Mouse (Mus musculus) forebrain, embryonic 10.5 days (tissue): ENCODE measurements around the gene Olfr978. TPM values are rescaled to one million over a fixed set of nuclear protein-coding genes. Genes with fewer than 3 reads are reported as not detected.
"Not testable (repeated sequence)": the region's sequence is repeated elsewhere in the genome, so short reads cannot be mapped to it uniquely, and the experiment has no call there.

Experiments used
- DNase-seq: peaks from one replicate; pipeline ENCODE4 v3.0.0-alpha.2; 2017; ENCODE audit warnings: low spot score; ENCODE audit errors: extremely low spot score
- H3K27ac ChIP-seq: fragments of 300-500 bp; sonication (generic); 2 replicates; pipeline ENCODE4 v1.5.1; 2016; ENCODE audit warnings: mild to moderate bottlenecking
- H3K27me3 ChIP-seq: fragments of 300-500 bp; sonication (generic); 2 replicates; pipeline ENCODE4 v1.6.1; 2016; ENCODE audit warnings: mild to moderate bottlenecking; ENCODE audit not compliant: poor library complexity, severe bottlenecking
- H3K36me3 ChIP-seq: fragments of 300-500 bp; sonication (generic); replicated peaks from 2 replicates; pipeline ENCODE4 v1.6.1; 2016; ENCODE audit warnings: mild to moderate bottlenecking, moderate library complexity
- H3K4me1 ChIP-seq: fragments of 300-500 bp; sonication (generic); 2 replicates; pipeline ENCODE4 v1.6.1; 2016
- H3K4me3 ChIP-seq: fragments of 300-500 bp; sonication (generic); 2 replicates; pipeline ENCODE4 v1.5.1; 2016; ENCODE audit warnings: mild to moderate bottlenecking, moderate library complexity
- H3K9me3 ChIP-seq: fragments of 300-500 bp; sonication (generic); 2 replicates; pipeline ENCODE4 v1.6.1; 2016; ENCODE audit warnings: mild to moderate bottlenecking, moderate library complexity
- WGBS: fragments of 180-500 bp; shearing (Covaris S2); methylation state at CpG from one replicate; pipeline ENCODE4 v1.1.7; 2016; 5-methylcytosine and 5-hydroxymethylcytosine counted together
- polyA plus RNA-seq: library from polyadenylated mRNA; unstranded; fragments of >200 nt; fragmentation: Nextera tagmentation; extraction: Ambion mirVana; gene quantifications from 2 replicates; pipeline ENCODE4 v1.2.1, GENCODE M21; 2016

Olfr978 gene
- polyA plus RNA-seq = not detected in 2 replicates

DNA sequence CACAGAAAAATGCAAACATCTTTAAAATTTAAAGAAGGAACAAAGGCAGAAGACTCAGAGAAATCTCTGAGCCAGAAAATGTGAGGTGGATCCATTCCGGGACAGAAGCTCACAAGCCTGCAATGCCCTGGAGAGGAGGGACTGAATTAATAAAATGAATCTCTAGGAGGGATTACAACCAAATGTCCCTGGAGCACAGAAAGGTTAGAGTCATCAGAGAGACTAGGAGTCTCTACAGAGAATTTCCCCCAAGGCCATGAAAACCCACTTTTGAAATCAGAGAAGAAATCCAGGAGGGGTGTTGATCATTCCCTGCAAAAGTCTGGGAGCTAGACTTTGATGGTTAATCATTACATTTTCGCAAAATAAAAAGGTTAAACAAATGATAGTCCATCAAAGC lies at the start of gene Olfr978:
Olfr978 (plus strand) TSS at position 301 of the 400 bp plus-strand sequence.
- DNase-seq = no peak
- Histone ChIP-seq H3K27ac (no peak within 1 kb of the TSS), H3K4me1 (no peaks in the 10 kb centered on the region), H3K27me3 (no peaks in the 10 kb centered on the region), H3K36me3 (no peaks in the 10 kb centered on the region), H3K4me3 (no peak within 1 kb of the TSS), H3K9me3 (no peaks in the 10 kb centered on the region)
- WGBS = 76% methylated on average over 2 of the region's 2 CpGs

DNA sequence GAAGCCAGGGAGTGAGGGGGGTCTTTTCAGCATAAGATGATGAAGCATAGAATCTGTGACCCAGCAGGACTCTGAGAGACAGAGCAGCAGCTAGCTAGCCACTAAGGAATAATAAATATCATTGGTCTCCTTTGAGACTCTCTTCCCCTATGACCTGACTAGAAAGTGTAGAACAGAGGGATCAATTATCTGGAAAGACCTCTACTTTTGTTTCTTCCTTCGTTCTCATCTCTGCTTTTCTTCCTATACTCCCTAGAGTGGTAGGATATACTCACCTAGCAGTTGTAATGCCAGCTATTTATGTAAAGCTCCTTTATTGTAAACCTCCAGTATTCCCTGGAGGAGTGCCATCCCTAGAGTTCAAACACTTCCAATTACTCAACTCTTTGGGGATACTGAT lies 40.0 kb upstream of the Olfr978 start, which contains the start of gene Olfr975:
Olfr975 (minus strand) TSS at position 101 of the 400 bp plus-strand sequence.
- no peaks in the 10 kb centered on the region for H3K27me3 ChIP-seq
- H3K4me1 ChIP-seq = no peaks in the 10 kb centered on the region
- no peak for DNase-seq
- H3K36me3 ChIP-seq = no peaks in the 10 kb centered on the region
- H3K27ac ChIP-seq = no peak within 1 kb of the TSS
- no peaks in the 10 kb centered on the region for H3K9me3 ChIP-seq
- WGBS = 74% methylated on average over 1 of the region's 1 CpGs
- no peak within 1 kb of the TSS for H3K4me3 ChIP-seq

GRCm38 (mm10) chr9:39961033-39961432 lies 30.9 kb upstream of the Olfr978 start, which contains the start of gene Olfr976:
TSS of gene Olfr976 (minus strand) at chr9:39961133.
- not testable (repeated sequence) for H3K36me3 ChIP-seq, H3K27me3 ChIP-seq, H3K4me1 ChIP-seq, H3K4me3 ChIP-seq, H3K9me3 ChIP-seq, DNase-seq, H3K27ac ChIP-seq
- WGBS = 87% methylated on average over 7 of the region's 9 CpGs

DNA sequence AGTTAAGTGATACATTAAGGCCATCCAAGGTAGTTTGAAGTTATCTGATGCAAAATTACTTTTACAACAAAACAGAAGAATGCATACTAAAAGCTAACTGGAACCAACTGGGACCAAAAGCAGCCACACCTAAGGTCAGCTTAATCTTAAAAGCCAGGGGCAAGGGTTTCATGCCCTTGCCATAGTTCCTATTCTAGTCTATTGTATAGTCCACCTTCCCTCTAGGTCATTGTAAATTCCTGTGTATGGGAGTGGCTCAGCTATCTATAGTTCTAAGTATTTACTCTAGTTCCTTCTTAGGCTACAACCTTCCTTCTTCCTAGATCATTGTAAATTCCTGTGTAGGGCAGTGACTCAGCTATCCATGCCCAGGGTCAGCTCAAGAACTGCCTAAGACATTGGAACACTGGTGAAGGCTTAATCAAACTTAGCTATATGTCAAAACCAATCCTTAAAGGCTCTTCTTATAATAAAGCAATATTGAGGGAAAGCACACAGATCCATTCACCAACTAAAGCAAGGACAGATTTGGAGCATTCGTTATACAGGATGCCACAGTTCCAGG lies 15.2 kb upstream of the Olfr978 start:
- not testable (repeated sequence) for H3K27ac ChIP-seq
- WGBS = 89% methylated on average over 1 of the region's 1 CpGs

DNA sequence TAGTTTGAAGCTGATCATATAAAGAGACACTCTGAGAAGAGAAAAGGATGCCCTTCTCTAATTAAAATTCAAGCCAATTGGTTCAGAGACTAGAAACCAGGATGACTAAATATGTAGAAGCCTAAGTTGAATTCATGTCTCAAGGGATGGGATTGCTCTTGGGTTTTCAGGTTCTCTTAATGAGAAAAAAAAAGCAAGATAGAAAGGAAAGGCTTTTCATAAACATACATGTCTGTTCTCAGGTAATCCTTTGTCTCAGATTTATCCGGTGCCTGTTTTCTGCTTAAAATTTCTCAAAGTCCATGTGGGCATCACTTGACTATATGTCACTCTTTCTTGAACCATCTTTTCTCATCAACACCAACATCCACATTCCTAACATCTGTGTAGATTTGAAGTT lies 11.5 kb downstream of the Olfr978 start, which contains the start of gene Olfr979:
Olfr979 (minus strand) TSS at position 101 of the 400 bp plus-strand sequence.
- Histone ChIP-seq H3K36me3 (no peaks in the 10 kb centered on the region), H3K27ac (no peak within 1 kb of the TSS), H3K9me3 (no peaks in the 10 kb centered on the region), H3K4me3 (no peak within 1 kb of the TSS), H3K4me1 (no peaks in the 10 kb centered on the region), H3K27me3 (no peaks in the 10 kb centered on the region)
- DNase-seq = no peak
- 91% methylated on average over 1 of the region's 1 CpGs for WGBS

More for the DNA sequence above, 15.2 kb upstream of the Olfr978 start:
- H3K4me3 ChIP-seq, H3K4me1 ChIP-seq, H3K9me3 ChIP-seq, DNase-seq, H3K27me3 ChIP-seq, H3K36me3 ChIP-seq: not testable (repeated sequence)

GRCm38 (mm10) chr9:40009482-40009881 lies 17.6 kb downstream of the Olfr978 start, which contains the start of gene Olfr980:
TSS of gene Olfr980 (minus strand) at chr9:40009582.
- WGBS = 90% methylated on average over 1 of the region's 1 CpGs
- Histone ChIP-seq H3K27ac (no peak within 1 kb of the TSS), H3K4me1 (no peaks in the 10 kb centered on the region), H3K9me3 (no peaks in the 10 kb centered on the region), H3K4me3 (no peak within 1 kb of the TSS), H3K36me3 (no peaks in the 10 kb centered on the region), H3K27me3 (no peaks in the 10 kb centered on the region)
- DNase-seq = no peak

DNA sequence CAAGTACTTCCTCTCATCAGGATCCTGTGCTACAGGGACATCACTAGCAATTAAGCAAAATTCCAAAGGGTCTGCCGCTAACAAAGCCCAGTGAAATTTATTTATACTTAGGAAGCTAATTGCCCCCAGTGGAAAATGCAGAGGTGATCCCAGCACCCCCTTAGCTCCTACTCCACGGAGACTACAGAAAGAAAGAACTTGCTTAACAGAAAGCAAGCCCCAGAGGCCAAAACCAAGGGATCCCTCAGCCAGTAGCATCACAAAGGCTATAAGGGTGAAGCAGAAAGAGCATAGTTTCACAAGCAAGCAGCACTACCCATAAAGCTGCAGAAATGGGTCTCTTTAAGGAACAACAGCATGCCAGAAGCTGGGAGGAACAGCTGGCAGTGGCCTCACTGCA lies 29.3 kb downstream of the Olfr978 start, which contains the start of gene Olfr981:
Olfr981 (plus strand) TSS at position 301 of the 400 bp plus-strand sequence.
- H3K27me3 ChIP-seq = no peaks in the 10 kb centered on the region
- H3K36me3 ChIP-seq = no peaks in the 10 kb centered on the region
- no peaks in the 10 kb centered on the region for H3K9me3 ChIP-seq
- no peak within 1 kb of the TSS for H3K4me3 ChIP-seq
- H3K4me1 ChIP-seq = no peaks in the 10 kb centered on the region
- H3K27ac ChIP-seq = no peak within 1 kb of the TSS
- 72% methylated on average over 2 of the region's 2 CpGs for WGBS
- no peak for DNase-seq

Other genes with a start within 250 kb of the Olfr978 start
- gene Olfr967, start 245.9 kb upstream of the Olfr978 start, polyA plus RNA-seq = not detected in 2 replicates
- gene Olfr968, start 208.9 kb upstream of the Olfr978 start, polyA plus RNA-seq = not detected in 2 replicates
- gene Olfr969, start 201.2 kb upstream of the Olfr978 start, polyA plus RNA-seq = not detected in 2 replicates
- not detected in 2 replicates for gene Olfr970, start 183.3 kb upstream of the Olfr978 start, polyA plus RNA-seq
- gene Olfr971, start 155.2 kb upstream of the Olfr978 start, polyA plus RNA-seq = not detected in 2 replicates
- gene Olfr972, start 125.7 kb upstream of the Olfr978 start, polyA plus RNA-seq = not detected in 2 replicates
- not detected in 2 replicates for gene Olfr229, start 84.8 kb upstream of the Olfr978 start, polyA plus RNA-seq
- not detected in 2 replicates for gene Olfr974, start 54.6 kb upstream of the Olfr978 start, polyA plus RNA-seq
- gene Olfr975, start 40.1 kb upstream of the Olfr978 start, polyA plus RNA-seq = not detected in 2 replicates
- not detected in 2 replicates for gene Olfr976, start 31.0 kb upstream of the Olfr978 start, polyA plus RNA-seq
- gene Olfr979, start 11.4 kb downstream of the Olfr978 start, polyA plus RNA-seq = not detected in 2 replicates
- not detected in 2 replicates for gene Olfr980, start 17.5 kb downstream of the Olfr978 start, polyA plus RNA-seq
- not detected in 2 replicates for gene Olfr981, start 29.4 kb downstream of the Olfr978 start, polyA plus RNA-seq
- not detected in 2 replicates for gene Olfr982, start 81.7 kb downstream of the Olfr978 start, polyA plus RNA-seq
- not detected in 2 replicates for gene Olfr983, start 101.5 kb downstream of the Olfr978 start, polyA plus RNA-seq
- not detected in 2 replicates for gene Olfr984, start 122.1 kb downstream of the Olfr978 start, polyA plus RNA-seq
- gene Olfr985, start 138.1 kb downstream of the Olfr978 start, polyA plus RNA-seq = not detected in 2 replicates
- gene Tmem225, start 156.0 kb downstream of the Olfr978 start, polyA plus RNA-seq = not detected in 2 replicates
- not detected in 2 replicates for gene Olfr986, start 188.8 kb downstream of the Olfr978 start, polyA plus RNA-seq
- gene Zfp202, start 200.2 kb downstream of the Olfr978 start, polyA plus RNA-seq = 7.5 and 8.1 TPM in 2 replicates